Mouse (Mus musculus) CH12F3 (cell line): ENCODE data around the gene Hoxd3.

Source experiments
- in situ Hi-C: fragments of 300-500 bp; cut with MboI; formaldehyde crosslinking; loops from 2 replicates; pipeline ENCODE4 v1.14.3; 2020; ENCODE audit warnings: low sequenced_read_pairs

The Hoxd3 gene

DNA sequence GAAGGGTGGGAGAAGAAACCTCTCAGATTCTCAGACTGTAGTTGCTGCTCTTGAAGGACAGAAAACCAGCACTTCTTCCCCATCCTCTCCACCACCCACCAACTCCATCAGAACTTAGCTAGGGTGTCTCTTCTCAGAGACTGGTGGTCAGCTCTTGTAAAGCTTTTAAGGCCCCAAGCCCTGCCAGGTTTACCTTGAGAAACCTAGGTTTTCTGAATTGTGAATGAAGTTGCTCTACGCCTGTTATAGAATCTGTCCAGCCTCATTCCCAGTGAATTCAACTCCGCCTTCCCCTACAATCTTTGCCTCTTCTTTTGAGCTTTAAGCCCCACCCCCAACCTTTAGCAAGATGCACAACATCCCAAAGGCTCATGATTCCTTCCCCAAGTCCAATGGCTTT lies 34.6 kb upstream of the Hoxd3 start:
- in situ Hi-C loops = loop anchor here (25.0 kb wide), 1 partner anchor 635 kb away; no protein-coding TSS in a partner anchor

DNA sequence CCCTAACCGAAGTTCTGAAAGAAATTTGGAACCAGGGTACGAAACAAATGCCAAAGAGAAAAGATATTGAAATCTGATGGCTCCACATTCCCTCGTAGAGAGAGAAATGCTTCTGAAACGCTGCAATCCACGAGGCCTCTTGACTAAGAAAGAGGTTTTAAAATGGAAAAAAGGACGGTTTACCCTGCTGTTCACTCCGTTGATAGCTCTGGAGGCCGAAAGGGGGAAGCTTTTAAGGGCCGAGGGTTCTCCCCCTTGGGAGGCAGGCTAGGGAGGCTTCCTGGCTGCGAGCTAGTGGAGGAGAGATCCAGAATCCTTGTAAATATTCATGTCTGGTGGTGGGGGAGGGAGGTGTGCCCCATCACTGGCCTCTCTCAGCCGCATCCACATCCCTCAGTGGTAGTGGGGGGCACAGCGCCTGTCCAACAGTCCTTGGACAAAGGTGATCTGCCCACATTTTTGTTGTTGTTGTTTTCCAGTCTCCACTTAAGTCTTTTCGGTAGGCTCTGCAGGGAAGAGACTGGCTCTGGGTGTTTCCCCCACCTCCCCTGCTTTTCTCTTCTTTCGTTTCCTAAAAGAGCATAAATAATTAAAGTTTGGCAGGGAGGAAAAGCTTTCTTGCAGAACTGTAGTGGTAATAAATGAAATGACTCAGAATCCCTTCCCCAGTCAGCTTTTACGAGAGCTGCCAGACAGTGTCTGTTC lies 32.7 kb upstream of the Hoxd3 start, which contains the start of gene Hoxd11:
TSS of gene Hoxd11 (plus strand) at position 667 of the 705 bp plus-strand sequence.
- in situ Hi-C loops = loop anchor here (25.0 kb wide), 1 partner anchor 633 kb away; no protein-coding TSS in a partner anchor

DNA sequence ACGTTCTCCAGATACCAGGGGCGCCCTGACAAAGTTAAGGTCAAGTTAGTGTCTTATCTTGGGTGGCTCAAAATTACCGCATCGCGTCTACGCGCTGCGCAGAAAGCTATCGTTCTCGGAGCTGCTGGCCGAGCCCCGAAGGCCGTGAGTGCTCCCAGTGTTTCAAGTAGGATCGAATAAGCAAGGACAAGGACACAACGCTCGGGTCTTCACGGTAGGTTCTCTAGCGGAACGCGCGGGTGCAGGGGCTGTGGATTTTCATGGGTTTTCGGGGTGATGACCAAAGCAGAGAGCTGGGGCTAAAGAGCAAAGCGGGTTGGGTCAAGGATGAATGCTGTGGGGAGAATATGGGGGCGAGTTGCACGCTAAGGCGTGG lies 32.1 kb upstream of the Hoxd3 start:
- in situ Hi-C loops = loop anchor here (25.0 kb wide), 1 partner anchor 633 kb away; no protein-coding TSS in a partner anchor

DNA sequence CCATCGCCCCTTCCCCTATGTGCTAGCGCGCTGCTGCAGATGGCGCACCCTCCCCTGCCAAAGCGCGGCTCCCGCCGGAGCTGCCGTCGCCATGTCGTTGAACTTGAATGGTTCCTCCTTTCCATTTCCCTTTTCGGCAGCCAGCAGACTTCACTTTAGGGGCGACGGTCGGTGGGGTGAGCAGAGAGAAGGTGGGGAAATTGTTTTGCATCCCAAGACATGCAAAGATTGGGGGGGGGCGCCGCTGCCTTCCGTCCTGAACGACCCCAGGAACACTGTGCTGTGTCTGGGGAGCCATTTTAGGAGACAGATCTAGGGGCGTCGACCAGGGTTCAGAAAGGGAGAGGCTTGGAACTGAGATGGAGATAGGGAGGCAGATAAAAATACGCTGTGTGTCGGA lies 31.7 kb upstream of the Hoxd3 start:
- in situ Hi-C loops = loop anchor here (25.0 kb wide), 1 partner anchor 632 kb away; no protein-coding TSS in a partner anchor

DNA sequence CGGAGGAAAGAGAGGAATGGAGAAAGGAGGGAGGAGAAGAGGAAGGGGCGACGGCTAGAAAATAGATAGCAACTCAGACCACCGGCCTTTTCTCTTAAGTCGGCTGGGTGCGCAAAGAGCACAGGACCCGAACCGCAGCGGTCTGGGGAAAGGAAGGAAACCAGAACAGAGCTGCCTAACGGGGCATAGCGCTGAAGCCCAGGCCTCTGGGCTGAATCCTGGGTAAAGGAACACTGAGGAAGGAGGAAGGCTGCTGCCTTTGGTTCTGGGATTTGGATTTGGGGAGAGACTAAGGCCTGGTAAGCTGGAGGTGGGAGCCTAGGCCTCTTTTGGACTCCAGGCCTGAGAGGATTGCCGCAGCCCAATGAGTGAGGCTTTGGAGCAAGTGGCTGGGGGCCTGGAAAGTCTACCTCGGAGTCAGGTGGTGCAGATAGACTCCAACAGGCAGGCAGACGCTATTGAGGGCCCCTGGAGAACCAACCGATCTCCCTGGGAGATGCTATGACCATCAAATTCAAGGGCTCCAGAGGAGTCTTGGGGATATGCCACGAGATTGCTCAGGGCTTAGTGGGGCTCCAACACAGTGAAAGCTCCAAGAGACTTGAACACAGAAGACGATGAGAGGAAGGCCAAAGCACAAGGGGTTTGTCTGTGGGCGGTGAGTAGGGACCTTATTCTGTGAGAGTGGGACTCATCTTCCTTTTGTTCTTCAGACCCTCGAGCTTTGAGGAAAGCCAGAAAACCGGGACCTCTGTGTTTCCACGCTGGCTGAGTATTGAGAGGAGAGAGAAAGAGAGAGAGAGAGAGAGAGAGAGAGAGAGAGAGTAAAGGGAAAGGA lies 30.9 kb upstream of the Hoxd3 start:
- in situ Hi-C loops = loop anchor here (25.0 kb wide), 1 partner anchor 632 kb away; no protein-coding TSS in a partner anchor

DNA sequence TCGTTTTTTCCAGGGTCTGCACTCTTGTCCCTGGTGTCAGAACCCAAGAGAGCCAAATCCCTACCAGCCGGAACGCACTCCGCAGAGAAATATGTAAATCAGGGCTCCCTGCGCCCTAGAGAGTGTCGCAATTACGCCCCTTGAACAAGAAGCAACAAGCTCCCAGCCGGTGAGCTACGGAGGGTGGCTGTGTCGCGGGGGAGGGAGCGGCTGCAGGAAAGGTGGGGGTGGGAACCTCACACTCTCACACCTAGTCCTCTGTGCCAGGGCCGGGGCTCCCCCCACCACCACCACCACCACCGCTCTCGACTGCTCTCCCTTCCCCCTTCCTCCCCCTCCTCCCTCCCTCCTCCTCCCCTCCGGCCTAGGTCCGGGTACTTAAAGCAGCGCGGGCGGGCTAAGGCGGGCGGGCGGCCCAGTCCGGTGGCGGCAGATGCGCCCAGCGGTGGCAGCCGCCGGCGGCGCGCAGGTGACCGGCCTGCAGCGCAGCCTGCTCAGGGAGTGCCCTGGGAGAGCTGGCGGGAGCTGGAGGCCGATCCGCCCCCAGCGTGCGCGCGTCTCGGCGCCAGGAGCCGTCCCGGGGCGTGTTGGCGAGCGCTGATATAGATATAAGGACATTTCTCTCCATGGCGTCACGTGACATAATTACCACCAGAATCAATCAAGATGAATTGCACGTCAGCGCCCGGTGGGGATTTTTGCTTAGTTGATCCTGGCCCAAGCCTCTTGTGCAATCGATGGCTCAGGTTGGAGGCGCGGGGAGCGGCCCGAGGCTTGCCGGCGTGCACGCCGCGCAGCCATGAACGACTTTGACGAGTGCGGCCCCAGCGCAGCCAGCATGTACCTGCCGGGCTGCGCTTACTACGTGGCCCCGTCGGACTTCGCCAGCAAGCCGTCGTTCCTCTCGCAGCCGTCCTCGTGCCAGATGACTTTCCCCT lies 29.9 kb upstream of the Hoxd3 start:
- in situ Hi-C loops = loop anchor here (25.0 kb wide), 1 partner anchor 630 kb away; no protein-coding TSS in a partner anchor

DNA sequence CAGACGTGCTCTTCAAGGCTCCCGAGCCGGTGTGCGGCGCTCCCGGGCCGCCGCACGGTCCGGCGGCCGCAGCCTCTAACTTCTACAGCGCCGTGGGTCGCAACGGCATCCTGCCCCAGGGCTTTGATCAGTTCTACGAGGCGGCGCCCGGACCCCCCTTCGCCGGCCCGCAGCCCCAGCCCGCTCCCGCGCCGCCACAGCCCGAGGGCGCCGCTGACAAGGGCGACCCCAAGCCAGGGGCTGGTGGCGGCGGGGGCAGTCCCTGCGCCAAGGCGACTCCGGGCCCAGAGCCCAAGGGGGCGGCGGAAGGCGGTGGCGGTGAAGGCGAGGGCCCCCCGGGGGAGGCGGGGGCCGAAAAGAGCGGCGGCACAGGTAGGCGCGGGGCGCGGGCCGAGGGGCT lies 28.9 kb upstream of the Hoxd3 start:
- in situ Hi-C loops = loop anchor here (25.0 kb wide), 1 partner anchor 630 kb away; no protein-coding TSS in a partner anchor

DNA sequence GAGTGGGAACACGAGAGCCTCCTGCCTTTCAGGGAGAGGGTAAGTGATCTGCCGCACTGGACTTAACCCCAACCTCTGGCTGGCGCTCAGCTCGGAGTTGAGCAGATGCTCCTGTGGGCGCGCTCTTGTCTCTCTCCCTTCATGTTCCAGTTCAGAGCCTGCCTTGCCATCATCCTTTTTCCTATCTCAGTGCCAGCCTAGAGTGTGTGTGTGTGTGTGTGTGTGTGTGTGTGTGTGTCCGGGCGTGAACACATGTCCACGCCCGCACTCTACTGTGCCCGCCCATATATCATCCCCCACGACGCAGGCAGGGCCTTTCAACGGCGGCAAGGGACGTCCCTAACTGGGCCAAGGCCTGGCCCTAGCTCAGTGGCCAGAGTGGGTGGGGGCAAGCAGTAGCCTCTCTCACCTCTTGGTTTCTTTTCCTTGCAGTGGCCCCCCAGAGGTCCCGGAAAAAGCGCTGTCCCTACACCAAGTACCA lies 28.2 kb upstream of the Hoxd3 start:
- in situ Hi-C loops = loop anchor here (25.0 kb wide), 1 partner anchor 629 kb away; no protein-coding TSS in a partner anchor

DNA sequence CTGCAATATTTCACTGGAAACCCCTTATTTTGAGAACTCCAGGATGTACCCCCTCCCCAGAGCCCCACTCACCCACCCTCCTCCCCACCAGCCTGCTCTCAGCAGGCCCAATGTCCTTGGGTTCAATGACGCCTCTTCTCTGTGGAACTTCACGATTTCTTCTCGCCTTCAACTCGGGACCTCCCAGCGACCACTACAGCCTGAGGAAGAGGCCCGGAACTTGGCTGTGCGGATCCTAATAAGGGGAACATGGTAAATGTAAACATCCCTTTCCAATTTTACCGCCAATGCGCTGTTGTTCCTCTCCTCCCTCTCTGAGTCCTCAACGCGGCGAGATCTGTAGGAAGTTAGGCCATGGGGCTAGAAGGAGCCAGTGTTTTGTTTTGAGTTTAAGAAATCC lies 27.6 kb upstream of the Hoxd3 start:
- in situ Hi-C loops = loop anchor here (25.0 kb wide), 1 partner anchor 628 kb away; no protein-coding TSS in a partner anchor

DNA sequence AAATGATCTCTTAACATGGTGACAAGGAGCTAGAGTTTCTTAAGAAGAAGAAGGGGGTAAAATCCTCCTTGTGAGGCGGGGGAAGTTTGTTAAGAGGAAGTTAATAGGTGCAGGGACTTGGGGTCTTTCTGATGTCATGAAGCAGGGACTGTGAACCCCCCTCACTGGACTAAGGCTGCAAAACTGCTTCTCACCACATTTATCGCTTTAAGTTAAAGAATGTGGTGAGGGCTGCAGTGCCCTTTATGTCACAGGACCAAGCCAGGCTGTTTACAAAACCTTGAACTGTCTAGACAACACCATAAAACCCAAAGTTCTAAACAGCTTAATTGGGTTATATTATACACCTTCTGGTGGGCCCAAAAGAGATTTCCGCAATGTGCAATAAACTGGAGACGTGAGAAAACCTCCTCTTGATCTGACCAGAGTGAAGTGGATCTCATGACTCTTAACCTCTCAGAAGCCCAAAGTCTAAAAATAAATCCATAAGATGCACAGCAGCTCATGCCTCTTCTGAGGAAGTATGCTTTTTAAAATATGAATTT lies 26.6 kb upstream of the Hoxd3 start:
- in situ Hi-C loops = loop anchor here (25.0 kb wide), 1 partner anchor 627 kb away; no protein-coding TSS in a partner anchor

DNA sequence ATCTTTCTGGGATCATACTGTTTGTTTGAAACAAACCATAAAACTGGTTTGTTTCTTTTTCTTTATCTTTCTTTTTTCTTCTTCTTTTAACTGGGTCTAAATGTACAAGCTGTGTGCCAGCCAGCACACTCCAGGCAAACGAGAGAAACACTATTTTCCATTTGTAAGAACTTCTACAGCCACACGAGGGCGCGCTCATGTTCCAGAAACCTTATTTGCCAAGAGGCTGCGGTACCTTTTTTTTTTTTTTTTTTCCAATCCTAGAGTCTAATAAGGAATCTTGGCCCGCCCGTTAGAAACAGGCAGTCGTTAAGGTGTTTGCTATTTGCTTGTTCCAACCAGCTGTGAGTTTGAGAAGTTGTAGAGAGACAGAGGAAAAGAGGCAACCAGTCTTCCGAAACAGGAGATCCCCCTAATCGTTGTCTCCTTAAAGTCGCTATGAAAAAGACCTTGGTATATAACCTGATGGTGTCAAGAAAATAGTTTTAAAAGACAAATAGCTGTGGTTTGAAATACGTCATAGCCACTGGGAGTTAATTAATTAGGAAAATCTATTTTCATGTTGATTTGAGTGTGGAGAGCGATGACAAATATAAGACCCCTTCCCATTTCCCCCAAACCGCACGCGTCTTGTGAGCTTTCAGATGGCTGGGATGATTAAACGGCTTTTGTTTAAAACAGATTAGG lies 25.3 kb upstream of the Hoxd3 start:
- in situ Hi-C loops = loop anchor here (25.0 kb wide), 1 partner anchor 626 kb away; no protein-coding TSS in a partner anchor

DNA sequence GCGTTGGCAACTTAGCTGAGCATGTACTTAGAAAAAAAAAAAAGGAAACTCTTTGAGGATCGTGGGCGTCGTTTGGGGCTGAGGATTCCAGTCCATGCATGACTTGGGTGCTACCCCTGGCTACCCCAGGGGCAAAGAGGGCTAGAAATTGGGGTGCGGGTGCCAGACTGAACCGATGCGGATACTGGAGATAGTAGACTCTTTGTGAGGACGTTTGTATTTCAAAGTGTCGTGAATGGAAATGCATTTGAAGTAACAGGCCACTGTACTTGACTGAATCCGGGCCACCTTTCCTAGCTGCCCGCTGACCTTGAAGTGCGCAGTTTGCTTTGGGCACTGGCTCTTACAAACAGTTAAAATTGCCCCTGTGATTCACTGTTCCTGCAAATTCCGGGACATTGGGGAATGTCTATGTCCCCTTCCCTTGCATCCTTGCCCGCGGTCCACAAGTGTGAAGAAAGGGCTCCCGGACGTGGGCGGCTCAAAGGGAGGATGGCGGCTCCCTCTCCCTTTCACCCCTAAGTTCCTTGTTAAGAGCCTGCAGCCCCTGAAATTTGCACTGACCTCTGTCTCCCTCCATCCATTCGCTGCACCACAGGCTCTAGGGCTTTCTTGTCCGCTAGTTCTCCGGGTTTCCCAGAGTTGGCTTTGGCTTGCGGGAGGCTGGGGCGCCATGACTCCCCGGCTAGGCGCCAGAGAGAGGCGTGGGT lies 24.6 kb upstream of the Hoxd3 start:
- in situ Hi-C loops = loop anchor here (25.0 kb wide), 1 partner anchor 625 kb away; no protein-coding TSS in a partner anchor

DNA sequence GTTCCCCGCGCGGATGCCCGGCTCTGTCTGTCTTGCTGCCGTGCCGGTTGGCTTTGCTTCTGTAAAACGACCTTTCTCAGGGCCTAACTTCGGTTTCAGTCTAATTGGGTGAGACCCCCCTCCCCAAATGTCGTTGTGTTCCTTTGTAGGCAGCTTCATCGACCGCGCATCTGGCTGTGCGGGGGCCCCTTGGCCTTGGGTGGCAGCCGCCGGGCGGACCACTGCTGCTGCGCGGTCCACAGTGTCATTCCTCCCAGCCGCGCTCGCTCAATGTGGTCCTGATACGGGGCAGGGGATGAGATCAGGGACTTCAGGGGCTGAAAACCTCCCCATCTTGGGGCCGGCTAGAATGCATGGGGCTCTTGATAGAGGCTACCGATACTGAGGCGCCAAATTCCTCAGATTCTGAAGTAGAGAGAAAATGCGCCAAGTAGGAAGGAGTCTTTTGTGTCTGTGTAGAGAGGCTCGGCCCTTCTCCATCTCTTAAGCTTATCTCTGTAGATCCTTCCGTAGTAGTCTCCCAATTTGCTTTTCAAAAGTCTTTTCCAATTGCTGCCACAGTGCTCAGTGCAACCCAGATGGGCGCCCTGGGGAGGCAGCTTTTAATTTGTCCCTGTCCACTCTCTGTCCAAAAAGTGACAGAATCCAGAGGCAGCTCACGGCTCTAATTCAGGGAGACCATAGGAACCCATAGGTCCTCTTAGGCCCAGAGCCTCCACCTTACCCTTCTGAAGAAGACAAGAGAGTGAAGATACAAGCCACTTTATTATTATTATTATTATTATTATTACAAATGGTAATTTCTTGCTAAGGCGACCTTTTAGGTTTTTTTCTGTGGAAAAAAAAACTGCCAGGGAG lies 23.8 kb upstream of the Hoxd3 start:
- in situ Hi-C loops = loop anchor here (25.0 kb wide), 1 partner anchor 624 kb away; no protein-coding TSS in a partner anchor

DNA sequence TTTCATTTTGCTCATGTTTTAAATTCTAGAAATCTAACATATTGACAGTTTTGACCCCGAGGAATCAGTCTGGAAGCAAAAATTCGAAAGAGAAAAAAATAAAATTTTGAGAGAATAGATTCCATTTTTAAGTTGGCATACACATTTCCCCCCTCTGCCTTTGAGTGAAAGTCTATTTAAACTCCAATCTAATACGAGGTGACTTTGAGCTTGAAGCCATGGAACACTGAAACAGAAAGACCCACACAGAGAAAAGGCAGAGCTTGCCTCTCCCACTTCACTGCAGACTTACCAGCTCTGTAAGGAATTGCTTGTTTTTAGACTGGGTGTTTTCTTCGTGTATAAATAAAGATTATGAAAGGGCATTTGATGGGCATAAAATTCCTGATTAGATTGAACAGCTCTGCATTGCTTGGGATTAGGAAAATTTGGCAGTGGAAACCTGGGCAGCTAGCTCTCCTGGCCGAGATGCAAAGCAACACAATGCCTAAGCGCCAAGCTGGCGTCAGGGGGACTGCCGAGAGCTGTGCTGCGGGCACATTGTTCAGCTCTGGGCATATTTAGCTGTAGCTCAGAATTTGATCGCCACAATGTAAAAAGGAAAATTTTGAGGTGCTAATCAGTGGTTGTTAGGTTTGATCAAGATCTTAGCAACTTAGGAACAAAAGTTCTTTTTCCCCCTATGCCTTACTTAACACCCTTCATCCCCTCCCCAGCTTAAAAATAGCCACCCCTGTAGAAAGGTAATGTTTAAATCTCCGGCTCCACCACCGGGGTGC lies 22.7 kb upstream of the Hoxd3 start:
- in situ Hi-C loops = loop anchor here (25.0 kb wide), 1 partner anchor 623 kb away; no protein-coding TSS in a partner anchor

DNA sequence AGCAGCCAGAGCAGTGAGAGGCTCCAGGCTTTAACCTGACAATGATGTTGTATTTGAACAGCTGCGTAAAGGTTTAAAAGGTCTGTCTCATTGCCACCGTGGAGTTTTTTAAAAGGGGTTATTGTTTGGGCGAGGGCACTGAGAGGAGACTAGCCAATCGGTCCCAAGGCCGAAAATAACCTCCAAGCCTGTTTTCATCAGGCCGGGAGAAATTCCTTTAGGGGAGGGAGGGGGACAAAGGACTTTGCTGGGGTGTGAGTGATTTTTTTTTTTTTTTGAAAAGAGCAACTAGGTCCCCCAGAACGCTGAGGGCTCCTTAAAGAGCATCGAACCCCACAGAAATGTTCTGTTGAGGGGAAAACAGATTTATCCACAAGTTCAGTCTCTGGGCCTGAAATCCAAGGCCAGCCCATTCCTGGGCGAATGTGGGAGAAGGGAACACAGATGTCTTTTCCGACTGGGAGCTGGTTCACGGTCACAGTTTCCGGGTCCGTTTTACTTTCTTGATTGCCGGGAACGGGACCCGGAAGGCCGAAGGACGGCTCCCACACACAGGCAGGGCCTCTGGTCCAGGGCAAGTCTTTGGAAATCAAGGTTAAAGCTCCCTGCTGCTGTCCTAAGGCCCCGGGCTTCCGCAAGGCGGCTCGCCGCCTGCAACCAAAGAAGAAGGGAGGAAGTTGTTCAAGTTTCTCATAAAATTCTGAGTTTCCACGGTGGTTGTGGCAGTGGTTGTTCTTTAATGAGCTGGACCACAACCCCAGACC lies 22.0 kb upstream of the Hoxd3 start:
- in situ Hi-C loops = loop anchor here (10.0 to 25.0 kb wide), 2 partner anchors 455 to 623 kb away; no protein-coding TSS in a partner anchor

DNA sequence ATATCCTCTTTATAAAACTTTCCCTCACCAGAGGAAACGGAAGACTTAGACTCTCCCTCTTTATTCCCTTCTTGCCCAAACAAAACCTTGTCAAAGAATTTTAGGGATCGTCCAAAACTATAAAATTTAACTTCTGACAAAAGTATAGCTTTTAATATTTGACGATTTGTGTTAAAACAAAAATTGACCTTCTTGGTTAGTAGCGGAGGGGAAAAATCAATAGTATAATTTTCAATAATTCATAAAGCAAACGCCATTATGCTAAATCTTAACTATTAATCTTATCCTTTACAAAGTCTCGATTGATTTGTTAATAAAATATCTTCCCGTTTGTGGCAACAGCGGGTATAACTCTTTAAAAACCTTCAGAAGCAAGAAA lies 21.4 kb upstream of the Hoxd3 start:
- in situ Hi-C loops = loop anchor here (10.0 to 25.0 kb wide), 2 partner anchors 454 to 622 kb away; no protein-coding TSS in a partner anchor
